Mouse (Mus musculus) mesoderm, embryonic 11.5 days (tissue): ENCODE measurements around the gene Lrr1.
"Not testable (repeated sequence)": the region's sequence is repeated elsewhere in the genome, so short reads cannot be mapped to it uniquely, and the experiment has no call there.

Experiments
- DNase-seq: peaks from one replicate; pipeline ENCODE4 v3.0.0-alpha.2; 2012; ENCODE audit warnings: low read depth, low spot score

Gene Lrr1

GRCm38 (mm10) chr12:69163586-69163985 is 5.0 kb upstream of the Lrr1 start:
- DNase-seq, result not testable (repeated sequence)

GRCm38 (mm10) chr12:69164904-69165303 is 3.7 kb upstream of the Lrr1 start:
- no peak for DNase-seq

- not testable (repeated sequence) for DNase-seq
Measured at GRCm38 (mm10) chr12:69166861-69167581, 1.6 kb upstream of the Lrr1 start.

GRCm38 (mm10) chr12:69167656-69168460 is 756 bp upstream of the Lrr1 start:
- no peak for DNase-seq

- no peak for DNase-seq
Measured at GRCm38 (mm10) chr12:69171307-69171706, 2.7 kb downstream of the Lrr1 start.

GRCm38 (mm10) chr12:69175975-69176374 is 7.4 kb downstream of the Lrr1 start:
- no peak for DNase-seq

GRCm38 (mm10) chr12:69177526-69177925 is 8.9 kb downstream of the Lrr1 start:
- no peak for DNase-seq

GRCm38 (mm10) chr12:69179371-69179770 is 10.8 kb downstream of the Lrr1 start:
- DNase-seq, result no peak

- no peak for DNase-seq
Measured at GRCm38 (mm10) chr12:69181800-69182199, 13.2 kb downstream of the Lrr1 start.

GRCm38 (mm10) chr12:69183583-69184308 is 15.1 kb downstream of the Lrr1 start, which contains the start of the genes Rpl36al and Mgat2:
Gene Rpl36al (minus strand): TSS chr12:69184083.
Gene Mgat2 (plus strand): TSS chr12:69184157.
- DNase-seq, result peak; percentile 99

GRCm38 (mm10) chr12:69184342-69185295 is 16.0 kb downstream of the Lrr1 start:
- peak; percentile 24 for DNase-seq

GRCm38 (mm10) chr12:69185371-69185770 is 16.8 kb downstream of the Lrr1 start:
- no peak for DNase-seq

GRCm38 (mm10) chr12:69186811-69187471 is 18.3 kb downstream of the Lrr1 start:
- no peak for DNase-seq

- no peak for DNase-seq
Measured at GRCm38 (mm10) chr12:69190074-69190473, 21.5 kb downstream of the Lrr1 start.

- DNase-seq, result no peak
Measured at GRCm38 (mm10) chr12:69190522-69190921, 21.9 kb downstream of the Lrr1 start.

GRCm38 (mm10) chr12:69191396-69191795 is 22.8 kb downstream of the Lrr1 start:
- DNase-seq, result no peak

GRCm38 (mm10) chr12:69192637-69193036 is 24.0 kb downstream of the Lrr1 start:
- DNase-seq, result no peak

GRCm38 (mm10) chr12:69196444-69197377 is 28.1 kb downstream of the Lrr1 start, which contains the start of gene Gm49383:
Gene Gm49383 (minus strand): TSS chr12:69197104.
- peak; percentile 82 for DNase-seq
